Comparison of ENCODE assay signal across 24 mouse cellular contexts in genomic region chr9:48753881-48754280, GRCm38 (mm10).
DNase-seq lines count a peak whose midpoint lies in the region; ATAC-seq and TF ChIP-seq lines count a peak whose summit lies in the region.
"Had no signal": no experiment of that assay in that cellular context is flagged by ENCODE, and none has a peak within 500 bp of the region (broad histone marks: within the 10 kb centered on the region; RNA-seq: fewer than 3 reads in every experiment).

No protein-coding gene starts in this region.

- H3K4me1 ChIP-seq in heart, postnatal 0 days (ENCODE audit: control insufficient read depth, insufficient read depth): peaks cover 32% of the 10 kb centered on the region
- peaks cover 5% of the 10 kb centered on the region; the same call in 1 of the 2 replicates for H3K4me1 ChIP-seq in heart, embryonic 11.5 days (ENCODE audit: control insufficient read depth, insufficient read depth, low read length)
- H3K4me1 ChIP-seq in forebrain, embryonic 13.5 days: peaks cover 19% of the 10 kb centered on the region

- H3K9ac ChIP-seq in heart, postnatal 0 days (replicated peaks; ENCODE audit: low read depth, low read length): no peak overlapping the region
- H3K9ac ChIP-seq in heart, embryonic 11.5 days (ENCODE audit: low read depth, low read length): no peak overlapping the region
- H3K9ac ChIP-seq in forebrain, embryonic 13.5 days: no peak overlapping the region
- H3K9ac ChIP-seq: forebrain, postnatal 0 days; hindbrain, embryonic 14.5 days; liver, embryonic 13.5 days; stomach, embryonic 15.5 days had no signal

- peak overlapping the region; percentile 43; the same call in 1 of the 2 replicates for H3K27ac ChIP-seq in heart, postnatal 0 days (ENCODE audit: low read depth)
- H3K27ac ChIP-seq in heart, embryonic 11.5 days (ENCODE audit: low read depth, low read length): no peak overlapping the region
- no peak overlapping the region for H3K27ac ChIP-seq in forebrain, embryonic 13.5 days
- H3K27ac ChIP-seq: hindbrain, embryonic 14.5 days; liver, embryonic 13.5 days; stomach, embryonic 15.5 days had no signal

- H3K27me3 ChIP-seq in heart, postnatal 0 days (ENCODE audit: control insufficient read depth, insufficient read depth, low read length): no peaks in the 10 kb centered on the region
- H3K27me3 ChIP-seq in heart, embryonic 11.5 days (ENCODE audit: control insufficient read depth, insufficient read depth, low read length): no peaks in the 10 kb centered on the region
- no peaks in the 10 kb centered on the region for H3K27me3 ChIP-seq in forebrain, embryonic 13.5 days
- H3K27me3 ChIP-seq: stomach, embryonic 15.5 days had no signal

- no peak overlapping the region for H3K4me3 ChIP-seq in heart, postnatal 0 days (ENCODE audit: low read depth, low read length)
- H3K4me3 ChIP-seq in heart, embryonic 11.5 days (ENCODE audit: low read depth, low read length): no peak overlapping the region
- H3K4me3 ChIP-seq in forebrain, embryonic 13.5 days: no peak overlapping the region
- H3K4me3 ChIP-seq: erythroblast, embryonic 14.5 days; liver, embryonic 13.5 days; stomach, embryonic 15.5 days had no signal

- peak; percentile 34 to 38 for DNase-seq in cerebellum, postnatal 36 days
- no peak for DNase-seq in cerebellum, adult 9-10 months
- no peak for DNase-seq in heart, postnatal 0 days (ENCODE audit: low spot score)
- peak; percentile 46 for DNase-seq in urinary bladder, postnatal 14 days (ENCODE audit: low spot score)
- no peak for DNase-seq in urinary bladder, postnatal 36 days (ENCODE audit: low spot score in 2 of 2)
- DNase-seq: adrenal gland, adult 2 months; adrenal gland, postnatal 36 days; B cell, adult 2 months; forebrain, postnatal 0 days; gastrocnemius, postnatal 10 days; kidney, adult 11 months; kidney, postnatal 14 days; left cerebral cortex, postnatal 4 days; liver, embryonic 13.5 days; lung, adult 2 months; right cerebral cortex, postnatal 25 days had no signal

- no peak for TF ChIP-seq CTCF in heart, postnatal 0 days (IDR thresholded peaks at IDR 0.05; ENCODE audit: low read depth)

- H3K9me3 ChIP-seq in heart, postnatal 0 days (replicated peaks; ENCODE audit: control insufficient read depth, low read length): no peaks in the 10 kb centered on the region
- no peaks in the 10 kb centered on the region for H3K9me3 ChIP-seq in heart, embryonic 11.5 days (replicated peaks; ENCODE audit: control insufficient read depth, low read length)
- H3K9me3 ChIP-seq in forebrain, embryonic 13.5 days (replicated peaks): no peaks in the 10 kb centered on the region
- H3K9me3 ChIP-seq: liver, embryonic 13.5 days; stomach, embryonic 15.5 days had no signal

- ATAC-seq in heart, postnatal 0 days (ENCODE audit: insufficient read depth, low read depth): no peak
- no peak for ATAC-seq in heart, embryonic 11.5 days (replicated peaks; ENCODE audit: insufficient number of reproducible peaks, low FRiP score, low TSS enrichment)
- ATAC-seq in forebrain, embryonic 13.5 days: no peak
- ATAC-seq: activated CD4-positive, CD25-positive, alpha-beta regulatory T cell, adult 4 months; forebrain, postnatal 0 days; midbrain, embryonic 16.5 days had no signal

- H3K36me3 ChIP-seq in heart, postnatal 0 days (replicated peaks; ENCODE audit: control insufficient read depth, insufficient read depth, low read length): no peaks in the 10 kb centered on the region
- H3K36me3 ChIP-seq in heart, embryonic 11.5 days (ENCODE audit: control insufficient read depth, insufficient read depth, low read length): no peaks in the 10 kb centered on the region
- H3K36me3 ChIP-seq in forebrain, embryonic 13.5 days (ENCODE audit: poor library complexity, severe bottlenecking): no peaks in the 10 kb centered on the region
- H3K36me3 ChIP-seq: liver, embryonic 13.5 days; stomach, embryonic 15.5 days had no signal

- H3K4me2 ChIP-seq in heart, postnatal 0 days (ENCODE audit: low read depth, low read length): no peak overlapping the region
- H3K4me2 ChIP-seq in heart, embryonic 11.5 days: no peak overlapping the region
- no peak overlapping the region for H3K4me2 ChIP-seq in forebrain, embryonic 13.5 days
- H3K4me2 ChIP-seq: hindbrain, embryonic 14.5 days; liver, embryonic 13.5 days; midbrain, embryonic 11.5 days; stomach, embryonic 15.5 days had no signal

- TF ChIP-seq EP300 in heart, postnatal 0 days (IDR thresholded peaks at IDR 0.05; ENCODE audit: low read depth): no peak

- WGBS in heart, postnatal 0 days: 67% methylated on average over 6 of the region's 6 CpGs
- 86% methylated on average over 6 of the region's 6 CpGs for WGBS in heart, embryonic 11.5 days (ENCODE audit: insufficient replicate concordance)
- WGBS in forebrain, embryonic 13.5 days: 93% methylated on average over 6 of the region's 6 CpGs

Comparison
In these comparisons a context has a peak if more than half of its experiments do, and no peak if none do; other contexts are left out.
1. DNase-seq: peak in cerebellum, postnatal 36 days (2 of 2) and urinary bladder, postnatal 14 days (single experiment); none in cerebellum, adult 9-10 months (single experiment), heart, postnatal 0 days (single experiment) and urinary bladder, postnatal 36 days (0 of 2).